In genomic region chr12:99561333-99561766, GRCm38 (mm10) we compare ENCODE assay signal across 1 mouse cellular context.
TF ChIP-seq lines count a peak whose summit lies in the region.

No protein-coding gene starts in this region.

TF ChIP-seq in CH12.LX, 34 proteins besides CTCF, POLR2A, EP300 and RAD21 (continued from another document):
- peak; percentile 50; the same call in 1 of the 2 replicates for TF ChIP-seq TCF12 (IDR thresholded peaks at IDR 0.05; ENCODE audit: low read depth, low read length)
- peak; percentile 55; the same call in 1 of the 2 replicates for TF ChIP-seq ELF1 (IDR thresholded peaks at IDR 0.05; ENCODE audit: low read depth, low read length)
- no peak for TF ChIP-seq UBTF (IDR thresholded peaks at IDR 0.05; ENCODE audit: low read depth, low read length)
- no peak for TF ChIP-seq JUND (conservative IDR thresholded peaks at IDR 0.05; ENCODE audit: low read depth, low read length)
- TF ChIP-seq SIN3A (IDR thresholded peaks at IDR 0.05; ENCODE audit: low read length), result peak; percentile 89; the same call in 1 of the 2 replicates
- TF ChIP-seq TBP (conservative IDR thresholded peaks at IDR 0.05; ENCODE audit: low read depth, low read length), result peak; percentile 58; the same call in 1 of the 2 replicates
- TF ChIP-seq ZNF384 (IDR thresholded peaks at IDR 0.05; ENCODE audit: low read depth, low read length), result peak; percentile 89
- TF ChIP-seq MAX (IDR thresholded peaks at IDR 0.05; ENCODE audit: low read length), result peak; percentile 1; the same call in 1 of the 2 replicates
- no peak for TF ChIP-seq ZMIZ1 (IDR thresholded peaks at IDR 0.05; ENCODE audit: low read depth, low read length)
- no peak for TF ChIP-seq MYC (IDR thresholded peaks at IDR 0.05; ENCODE audit: low read depth, low read length)
- TF ChIP-seq POLR2AphosphoS2 (IDR thresholded peaks at IDR 0.05; ENCODE audit: low read depth, low read length), result no peak
TF ChIP-seq in CH12.LX: peak in this region for 12.
